Mouse (Mus musculus) cortical plate, adult 2 months (tissue): ENCODE data around the gene Eftud2.

ENCODE experiments used
- CTCF ChIP-seq: fragments of 200-500 bp; IDR thresholded peaks from 2 replicates; pipeline ENCODE4 v1.5.1; 2011; ENCODE audit warnings: mild to moderate bottlenecking, control low read depth, low read length; ENCODE audit not compliant: insufficient read depth; ENCODE audit errors: extremely low read depth
- POLR2A ChIP-seq: fragments of 200-500 bp; IDR thresholded peaks from 2 replicates; pipeline ENCODE4 v1.6.1; 2011; ENCODE audit warnings: mild to moderate bottlenecking, low read length, control low read depth; ENCODE audit not compliant: insufficient read depth; ENCODE audit errors: extremely low read depth

- no peak for TF ChIP-seq CTCF
- no peak for TF ChIP-seq POLR2A
Measured at GRCm38 (mm10) chr11:102834219-102834618, 46.6 kb downstream of the Eftud2 start.
